Mouse (Mus musculus): ENCODE data around the gene Chmp3. TPM values are rescaled to one million over a fixed set of nuclear protein-coding genes. Genes with fewer than 3 reads are reported as not detected.

Chmp3 gene
- 59.3 and 60.4 TPM in 2 replicates for polyA plus RNA-seq (2015; fragmentation: Nextera tagmentation; extraction: Ambion mirVana)

DNA sequence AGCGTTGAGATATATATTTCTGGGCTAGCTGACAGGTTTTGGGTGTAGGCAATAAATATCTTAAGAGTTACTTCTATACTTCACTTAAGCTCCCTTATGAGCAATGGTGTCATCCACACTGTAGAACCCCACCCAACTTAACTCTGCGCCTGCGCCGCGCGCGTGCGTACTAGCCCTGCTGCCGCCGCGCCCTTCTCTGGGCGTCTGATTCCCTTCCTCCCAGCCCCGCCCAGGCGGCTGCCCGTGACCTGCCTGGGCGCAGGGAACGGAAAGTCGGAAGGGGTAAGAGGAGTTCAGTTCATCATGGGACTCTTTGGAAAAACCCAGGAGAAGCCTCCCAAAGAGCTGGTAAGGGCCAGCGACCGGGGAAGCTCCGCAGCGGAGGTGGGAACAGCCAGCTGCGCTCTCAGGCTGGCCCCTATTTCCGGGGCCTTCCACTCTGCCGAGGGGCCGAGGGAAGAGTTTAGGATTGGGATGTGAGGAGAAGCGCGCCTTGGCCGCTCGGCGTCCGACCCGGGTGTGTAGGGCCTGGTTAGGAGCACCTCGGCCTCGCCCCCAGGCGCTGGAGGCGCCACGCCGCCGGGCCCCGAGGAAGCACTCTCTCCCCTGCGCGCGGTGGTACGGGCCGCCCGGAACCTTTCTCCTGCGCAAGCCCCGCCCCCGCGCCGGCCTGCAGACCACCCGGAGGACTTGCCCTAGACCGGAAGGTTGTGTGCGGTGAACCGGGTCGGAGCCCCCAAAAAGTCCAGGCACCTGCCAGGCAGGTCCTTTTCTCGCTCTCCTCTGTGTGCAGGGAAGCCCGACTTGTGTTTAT lies at the start of gene Chmp3:
TSS of gene Chmp3 (plus strand) at position 112 of the 814 bp plus-strand sequence.
- peak within 1 kb of the TSS; percentile 95 for H3K9ac ChIP-seq
- H3K4me2 ChIP-seq: peak within 1 kb of the TSS; percentile 77
- H3K4me3 ChIP-seq: peak within 1 kb of the TSS; percentile 78
- under 1% methylated on average over 59 of the region's 59 CpGs for WGBS
- peak; percentile 99 for ATAC-seq (ENCODE audit: low read depth)
- no peaks in the 10 kb centered on the region; the same call in 1 of the 2 replicates for H3K27me3 ChIP-seq
- H3K36me3 ChIP-seq: no peaks in the 10 kb centered on the region; the same call in 1 of the 2 replicates
- peaks cover 10% of the 10 kb centered on the region for H3K4me1 ChIP-seq (replicated peaks)
- peak within 1 kb of the TSS; percentile 99 for H3K27ac ChIP-seq (replicated peaks)
- H3K9me3 ChIP-seq: no peaks in the 10 kb centered on the region

DNA sequence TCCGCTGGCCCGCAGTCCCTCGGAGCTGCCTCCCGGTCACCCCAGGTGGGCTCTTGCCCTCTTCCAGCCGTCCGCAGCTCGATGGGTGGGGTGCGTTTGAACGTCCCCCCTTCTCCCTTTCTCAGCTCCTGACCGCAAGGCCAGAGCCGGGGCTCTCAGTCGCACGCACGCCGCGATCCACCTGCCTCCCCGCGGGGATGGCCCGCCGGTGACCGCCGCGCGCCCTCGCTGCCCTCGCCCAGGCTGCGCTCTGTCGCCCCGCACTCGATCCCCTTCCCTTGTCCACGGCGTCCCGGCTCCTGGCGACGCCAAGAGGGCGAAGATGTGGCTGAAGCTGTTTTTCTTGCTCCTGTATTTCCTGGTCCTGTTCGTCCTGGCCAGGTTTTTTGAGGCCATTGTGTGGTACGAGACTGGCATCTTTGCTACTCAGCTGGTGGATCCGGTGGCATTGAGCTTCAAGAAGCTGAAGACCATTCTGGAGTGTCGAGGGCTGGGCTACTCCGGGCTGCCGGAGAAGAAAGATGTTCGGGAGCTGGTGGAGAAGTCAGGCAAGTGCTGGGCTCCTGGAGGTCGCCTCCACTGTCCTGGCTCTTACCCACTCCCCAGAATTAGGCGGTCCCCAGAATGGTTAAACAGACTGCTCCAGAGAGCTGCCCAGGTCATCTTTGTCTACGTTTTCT lies 49.1 kb upstream of the Chmp3 start:
- Histone ChIP-seq H3K27ac (replicated peaks) (peak overlapping the region; percentile 99), H3K27me3 (no peaks in the 10 kb centered on the region), H3K4me3 (peak overlapping the region; percentile 98), H3K4me2 (peak overlapping the region; percentile 63), H3K36me3 (0 out of 2 replicates have a peak, but pooled peaks cover 3% of the 10 kb centered on the region), H3K4me1 (replicated peaks) (peaks cover 19% of the 10 kb centered on the region), H3K9ac (peak overlapping the region; percentile 98), H3K9me3 (no peaks in the 10 kb centered on the region)
- WGBS: under 1% methylated on average over 39 of the region's 46 CpGs
- peak; percentile 51; the same call in 1 of the 2 replicates for ATAC-seq (ENCODE audit: low read depth)

DNA sequence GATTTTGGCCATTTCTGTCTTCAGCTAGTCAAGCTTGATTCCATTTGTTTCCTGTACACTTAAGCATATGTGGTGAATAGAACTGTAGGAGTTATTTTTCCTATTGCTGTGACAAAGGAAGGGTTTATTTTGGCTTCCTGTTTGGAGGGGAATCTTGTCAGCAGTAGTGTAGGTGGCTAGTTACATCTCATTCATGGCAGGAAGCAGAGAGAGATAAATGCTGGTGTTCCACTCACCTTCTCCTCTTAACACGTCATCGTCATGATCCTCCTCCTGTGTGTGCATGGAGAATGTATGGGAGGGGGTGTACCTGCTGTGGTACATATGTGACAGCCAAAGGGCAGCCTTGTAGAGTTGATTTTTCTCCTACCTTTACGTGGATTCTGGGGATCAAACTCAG lies 43.0 kb upstream of the Chmp3 start:
- Histone ChIP-seq H3K4me3 (no peak overlapping the region), H3K27me3 (no peaks in the 10 kb centered on the region), H3K4me2 (no peak overlapping the region), H3K9ac (no peak overlapping the region), H3K9me3 (no peaks in the 10 kb centered on the region), H3K4me1 (replicated peaks) (peaks cover 18% of the 10 kb centered on the region), H3K27ac (replicated peaks) (no peak overlapping the region), H3K36me3 (peaks cover 24% of the 10 kb centered on the region)
- WGBS: 90% methylated on average over 3 of the region's 3 CpGs
- no peak for ATAC-seq (ENCODE audit: low read depth)

DNA sequence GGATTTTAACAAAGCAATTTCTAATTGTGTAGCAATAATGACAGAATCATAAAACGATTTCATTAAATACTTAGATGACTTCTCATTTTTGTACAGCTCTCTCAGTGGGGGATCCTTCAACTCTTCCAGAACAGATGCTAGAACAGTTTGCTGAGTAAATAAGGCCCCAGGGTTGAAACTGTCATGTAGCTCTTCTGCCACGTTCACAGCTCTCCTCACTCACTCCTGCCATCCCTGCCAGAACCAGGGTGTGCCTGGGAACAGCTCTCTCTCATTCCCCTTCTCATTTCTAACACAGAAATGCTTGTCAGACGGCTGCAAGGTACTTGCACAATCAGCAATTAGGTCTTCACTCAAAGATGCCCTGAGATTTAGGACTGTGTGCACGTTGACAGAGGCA lies 40.6 kb upstream of the Chmp3 start:
- peaks cover 40% of the 10 kb centered on the region for H3K36me3 ChIP-seq
- WGBS: 62% methylated on average over 4 of the region's 4 CpGs

DNA sequence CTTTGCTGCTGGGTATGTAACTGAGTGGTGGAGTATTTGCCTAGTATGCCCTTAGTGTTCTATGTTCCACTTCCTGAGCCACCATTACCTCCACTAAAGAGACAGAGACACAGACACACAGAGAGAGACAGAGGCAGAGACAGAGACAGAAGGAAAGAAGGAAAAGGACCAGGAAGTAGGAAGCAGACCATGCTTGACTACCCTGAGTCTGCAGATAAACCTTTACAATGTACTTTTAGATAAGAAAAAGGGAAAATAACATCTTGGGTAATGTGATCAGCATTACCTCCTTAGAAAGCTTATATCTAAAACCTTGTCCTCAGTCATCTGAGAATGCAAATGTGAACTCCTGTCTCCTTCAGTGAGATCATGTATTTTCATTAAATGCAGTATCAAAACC lies 39.9 kb upstream of the Chmp3 start:
- Histone ChIP-seq H3K4me2 (no peak overlapping the region), H3K4me3 (no peak overlapping the region), H3K9me3 (no peaks in the 10 kb centered on the region), H3K36me3 (peaks cover 44% of the 10 kb centered on the region), H3K4me1 (replicated peaks) (peaks cover 4% of the 10 kb centered on the region; the same call in 1 of the 2 replicates), H3K27me3 (no peaks in the 10 kb centered on the region), H3K27ac (replicated peaks) (no peak overlapping the region), H3K9ac (no peak overlapping the region)
- ATAC-seq (ENCODE audit: low read depth): no peak

More for the DNA sequence above, 40.6 kb upstream of the Chmp3 start:
- ATAC-seq (ENCODE audit: low read depth): no peak
- no peak overlapping the region for H3K4me2 ChIP-seq
- no peak overlapping the region for H3K9ac ChIP-seq
- no peaks in the 10 kb centered on the region for H3K9me3 ChIP-seq
- H3K4me3 ChIP-seq: no peak overlapping the region
- H3K27ac ChIP-seq (replicated peaks): no peak overlapping the region
- H3K27me3 ChIP-seq: no peaks in the 10 kb centered on the region
- peaks cover 4% of the 10 kb centered on the region; the same call in 1 of the 2 replicates for H3K4me1 ChIP-seq (replicated peaks)

DNA sequence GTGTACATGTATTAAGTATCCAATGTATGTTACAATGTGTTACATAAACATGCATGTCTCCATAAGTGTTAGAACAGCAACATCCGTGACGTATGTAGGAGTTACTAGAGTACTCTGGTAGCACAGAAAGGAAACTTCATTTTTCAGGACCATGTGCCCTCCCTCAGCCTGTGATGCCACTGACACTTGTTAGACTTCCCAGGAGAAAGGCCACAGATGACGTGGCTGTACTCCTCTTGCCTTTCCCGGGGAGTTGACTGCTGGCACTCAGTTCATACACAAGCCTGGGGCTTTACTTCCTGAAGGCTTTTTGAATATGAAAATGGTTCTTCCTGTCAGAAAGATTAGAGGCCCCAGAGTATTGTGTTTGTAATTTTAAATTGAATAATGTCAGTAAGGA lies 39.5 kb upstream of the Chmp3 start:
- Histone ChIP-seq H3K27ac (replicated peaks) (no peak overlapping the region), H3K4me2 (no peak overlapping the region), H3K4me3 (no peak overlapping the region), H3K27me3 (no peaks in the 10 kb centered on the region), H3K36me3 (peaks cover 47% of the 10 kb centered on the region), H3K4me1 (replicated peaks) (0 out of 2 replicates have a peak, but pooled peaks cover 4% of the 10 kb centered on the region), H3K9me3 (no peaks in the 10 kb centered on the region), H3K9ac (no peak overlapping the region)
- WGBS: 84% methylated on average over 4 of the region's 4 CpGs
- no peak for ATAC-seq (ENCODE audit: low read depth)

DNA sequence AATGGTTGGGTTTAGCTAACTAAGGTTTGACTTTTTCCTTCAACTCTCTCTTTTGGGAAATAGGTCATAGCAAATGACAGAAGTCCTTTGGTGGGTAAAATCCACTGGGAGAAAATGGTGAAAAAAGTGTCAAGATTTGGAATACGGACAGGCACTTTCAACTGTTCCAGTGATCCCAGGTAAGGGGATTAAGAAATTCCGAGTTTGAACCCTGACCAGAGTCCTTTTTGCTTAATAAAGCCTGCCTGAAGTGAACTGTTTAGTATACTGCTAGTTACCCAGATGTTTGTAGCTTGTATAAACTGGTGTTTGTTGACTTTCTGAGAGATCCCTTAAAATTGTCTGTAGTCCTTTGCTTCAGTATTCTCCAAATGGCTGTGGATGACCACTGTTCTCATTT lies 37.9 kb upstream of the Chmp3 start:
- Histone ChIP-seq H3K36me3 (peaks cover 53% of the 10 kb centered on the region), H3K4me1 (replicated peaks) (0 out of 2 replicates have a peak, but pooled peaks cover 4% of the 10 kb centered on the region), H3K4me3 (no peak overlapping the region), H3K9ac (no peak overlapping the region), H3K27ac (replicated peaks) (no peak overlapping the region), H3K9me3 (no peaks in the 10 kb centered on the region), H3K4me2 (no peak overlapping the region), H3K27me3 (no peaks in the 10 kb centered on the region)
- no peak for ATAC-seq (ENCODE audit: low read depth)
- WGBS: 91% methylated on average over 2 of the region's 2 CpGs

DNA sequence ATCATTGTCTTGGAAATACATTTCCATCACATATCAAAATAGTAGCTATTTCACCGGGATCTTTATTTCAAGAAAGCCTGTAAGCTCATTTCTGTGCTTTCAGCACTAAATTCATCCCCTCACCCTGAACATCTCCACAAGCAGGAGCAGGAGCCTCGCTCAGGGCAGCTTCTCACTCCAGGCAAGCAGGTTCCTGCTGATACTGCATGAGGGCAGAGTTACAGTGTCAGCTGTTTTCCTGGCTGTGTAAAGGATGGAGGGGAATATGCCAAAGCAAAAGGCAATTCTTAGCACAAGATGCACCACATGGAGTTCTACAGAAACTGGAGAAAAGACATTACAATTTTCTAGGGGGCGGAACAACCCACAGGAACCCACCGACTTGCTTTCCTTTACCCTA lies 24.1 kb upstream of the Chmp3 start:
- no peak for ATAC-seq (ENCODE audit: low read depth)
- H3K27me3 ChIP-seq: no peaks in the 10 kb centered on the region
- H3K9ac ChIP-seq: no peak overlapping the region
- no peak overlapping the region for H3K4me2 ChIP-seq
- 87% methylated on average over 4 of the region's 4 CpGs for WGBS
- no peaks in the 10 kb centered on the region for H3K9me3 ChIP-seq
- no peaks in the 10 kb centered on the region for H3K4me1 ChIP-seq (replicated peaks)
- H3K36me3 ChIP-seq: peaks cover 23% of the 10 kb centered on the region
- no peak overlapping the region for H3K27ac ChIP-seq (replicated peaks)
- no peak overlapping the region for H3K4me3 ChIP-seq

DNA sequence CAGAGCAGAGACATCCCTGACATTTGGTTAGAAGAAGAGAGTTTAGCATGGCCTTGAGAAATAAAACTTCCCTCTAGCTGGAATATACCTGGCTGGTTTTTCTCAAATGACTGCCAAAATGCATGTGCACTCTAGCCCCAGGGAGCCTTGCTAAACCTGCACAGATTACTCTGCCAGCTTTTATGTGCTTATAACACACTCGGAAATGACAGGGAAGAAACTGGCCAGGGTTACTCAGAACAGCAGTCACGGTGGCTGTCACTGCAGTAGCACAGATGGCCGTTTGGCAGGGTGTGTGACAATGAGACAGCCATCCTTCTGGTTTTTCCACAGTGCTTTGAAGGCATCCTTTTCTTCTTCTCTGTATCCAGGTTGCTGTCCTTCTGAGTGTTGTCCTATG lies 18.0 kb upstream of the Chmp3 start:
- H3K4me1 ChIP-seq (replicated peaks): no peaks in the 10 kb centered on the region
- H3K9ac ChIP-seq: no peak overlapping the region
- H3K36me3 ChIP-seq: peaks cover 11% of the 10 kb centered on the region; the same call in 1 of the 2 replicates
- ATAC-seq (ENCODE audit: low read depth): no peak
- no peaks in the 10 kb centered on the region for H3K9me3 ChIP-seq
- 64% methylated on average over 3 of the region's 3 CpGs for WGBS
- H3K27me3 ChIP-seq: no peaks in the 10 kb centered on the region
- no peak overlapping the region for H3K27ac ChIP-seq (replicated peaks)
- no peak overlapping the region for H3K4me3 ChIP-seq
- H3K4me2 ChIP-seq: no peak overlapping the region

DNA sequence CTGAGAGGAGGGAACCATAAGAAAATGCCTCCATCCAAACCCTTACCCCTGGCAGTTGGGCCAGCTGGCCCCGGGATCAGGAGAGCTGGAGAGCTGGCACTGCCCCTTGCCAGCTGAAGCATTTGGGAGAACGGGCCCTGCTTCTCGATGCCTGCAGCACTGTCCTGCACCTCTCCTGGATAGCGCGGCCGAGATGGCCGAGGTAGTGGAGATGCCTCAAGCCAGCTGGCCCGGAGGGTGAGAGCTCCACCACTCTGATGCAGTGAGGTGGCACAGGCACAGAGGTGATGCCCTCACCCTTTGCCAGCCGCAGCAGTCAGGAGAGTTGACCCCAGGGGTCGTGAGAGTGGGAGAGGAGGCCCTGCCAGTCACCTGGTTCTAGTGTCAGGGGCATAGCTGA lies 16.5 kb upstream of the Chmp3 start:
- H3K27ac ChIP-seq (replicated peaks): no peak overlapping the region
- peaks cover 11% of the 10 kb centered on the region; the same call in 1 of the 2 replicates for H3K36me3 ChIP-seq
- no peak overlapping the region for H3K9ac ChIP-seq
- H3K4me3 ChIP-seq: no peak overlapping the region
- 93% methylated on average over 10 of the region's 10 CpGs for WGBS
- H3K27me3 ChIP-seq: no peaks in the 10 kb centered on the region
- ATAC-seq (ENCODE audit: low read depth): no peak
- no peak overlapping the region for H3K4me2 ChIP-seq
- H3K4me1 ChIP-seq (replicated peaks): no peaks in the 10 kb centered on the region
- no peaks in the 10 kb centered on the region for H3K9me3 ChIP-seq

DNA sequence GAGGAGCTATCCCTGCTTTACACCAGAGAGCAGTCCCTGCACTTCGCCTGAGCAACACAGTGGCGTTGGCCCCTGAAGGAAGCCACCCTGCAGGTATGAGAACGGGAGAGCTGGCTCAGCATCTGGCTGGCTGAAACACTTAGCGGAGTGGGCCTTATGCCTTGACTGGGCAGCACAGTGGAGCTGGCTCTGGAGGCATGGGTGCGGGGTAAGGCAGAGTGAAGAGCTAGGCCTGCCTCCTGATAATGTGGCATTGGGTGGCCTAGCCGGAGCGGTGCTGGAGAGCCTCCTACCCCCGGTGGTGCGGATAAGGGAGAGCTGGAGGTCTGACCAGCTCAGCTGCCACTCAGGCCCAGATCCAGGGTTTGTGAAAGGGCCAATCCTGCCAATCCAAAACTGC lies 15.8 kb upstream of the Chmp3 start:
- Histone ChIP-seq H3K9me3 (no peaks in the 10 kb centered on the region), H3K4me1 (replicated peaks) (no peaks in the 10 kb centered on the region), H3K4me3 (no peak overlapping the region), H3K4me2 (no peak overlapping the region), H3K36me3 (peaks cover 11% of the 10 kb centered on the region; the same call in 1 of the 2 replicates), H3K27me3 (no peaks in the 10 kb centered on the region), H3K27ac (replicated peaks) (no peak overlapping the region), H3K9ac (no peak overlapping the region)
- ATAC-seq (ENCODE audit: low read depth): no peak
- 84% methylated on average over 9 of the region's 9 CpGs for WGBS

DNA sequence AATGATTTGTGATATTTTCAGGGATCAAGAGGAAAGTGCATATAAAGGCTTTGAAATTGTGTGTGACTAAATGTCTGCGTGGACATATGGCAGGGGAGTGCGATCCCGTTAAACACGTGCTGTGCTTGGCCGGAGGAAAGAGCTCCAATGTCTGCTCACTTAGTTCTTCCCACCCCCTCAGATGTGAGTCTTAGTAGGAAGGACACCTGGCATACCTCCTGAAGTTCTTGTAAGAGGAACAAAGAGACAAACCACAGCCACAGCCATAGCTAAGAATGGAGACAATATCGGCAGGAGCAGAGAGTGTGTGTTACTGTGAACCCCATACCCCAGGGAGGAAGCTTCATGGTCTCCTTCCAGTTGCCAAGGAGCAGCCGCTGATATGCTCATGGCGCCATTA lies 13.4 kb upstream of the Chmp3 start:
- H3K36me3 ChIP-seq: 0 out of 2 replicates have a peak, but pooled peaks cover 5% of the 10 kb centered on the region
- H3K4me2 ChIP-seq: no peak overlapping the region
- no peak overlapping the region for H3K27ac ChIP-seq (replicated peaks)
- H3K4me3 ChIP-seq: no peak overlapping the region
- ATAC-seq (ENCODE audit: low read depth): no peak
- H3K9ac ChIP-seq: no peak overlapping the region
- no peaks in the 10 kb centered on the region for H3K9me3 ChIP-seq
- 83% methylated on average over 8 of the region's 8 CpGs for WGBS
- H3K27me3 ChIP-seq: no peaks in the 10 kb centered on the region
- no peaks in the 10 kb centered on the region for H3K4me1 ChIP-seq (replicated peaks)
